ENCODE assay signal across 17 mouse cellular contexts in the genomic region with DNA sequence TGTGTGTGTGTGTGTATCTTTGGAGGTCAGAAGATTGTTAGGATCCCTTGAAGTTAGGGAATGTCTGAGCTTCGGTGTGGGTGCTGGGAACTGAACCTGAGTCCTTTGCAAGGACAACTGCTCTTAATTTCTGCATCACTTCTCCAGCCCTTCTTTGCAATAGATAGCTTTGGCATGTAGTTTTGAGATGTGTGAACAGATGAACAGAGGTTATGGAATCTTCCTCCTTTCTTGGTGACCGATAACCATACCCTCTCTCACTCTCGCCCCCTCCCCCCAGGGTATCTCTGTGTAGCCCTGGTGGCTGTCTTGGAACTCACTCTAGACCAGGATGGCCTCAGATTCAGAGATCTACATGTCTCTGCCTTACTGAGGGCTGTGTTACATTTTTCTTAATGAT. TPM values are rescaled to one million over a fixed set of nuclear protein-coding genes. Genes with fewer than 3 reads are reported as not detected.
"Had no signal": no experiment of that assay in that cellular context is flagged by ENCODE, and none has a peak within 500 bp of the region (broad histone marks: within the 10 kb centered on the region; RNA-seq: fewer than 3 reads in every experiment).

No protein-coding gene starts in this region.

- DNase-seq: retina, postnatal 1 day; right cerebral cortex, adult 18-20 months; right cerebral cortex, postnatal 14 days; right cerebral cortex, postnatal 25 days; right cerebral cortex, postnatal 4 days; spleen, adult 18-20 months; thymus, adult 18-20 months; thymus, adult 2 months; thymus, postnatal 14 days; thymus, postnatal 25 days; thymus, postnatal 36 days; thymus, postnatal 4 days had no signal

- H3K4me2 ChIP-seq: neural tube, embryonic 13.5 days; neural tube, embryonic 15.5 days; stomach, embryonic 15.5 days had no signal

- H3K27me3 ChIP-seq: neural tube, embryonic 13.5 days; neural tube, embryonic 15.5 days; stomach, embryonic 15.5 days had no signal

- H3K9me3 ChIP-seq: neural tube, embryonic 13.5 days; neural tube, embryonic 15.5 days; stomach, embryonic 15.5 days had no signal

- H3K27ac ChIP-seq: neural tube, embryonic 13.5 days; neural tube, embryonic 15.5 days; stomach, embryonic 15.5 days; stomach, postnatal 0 days had no signal

- H3K4me3 ChIP-seq: neural tube, embryonic 13.5 days; neural tube, embryonic 15.5 days; stomach, embryonic 15.5 days had no signal

- H3K36me3 ChIP-seq: neural tube, embryonic 15.5 days; stomach, embryonic 15.5 days had no signal

- H3K9ac ChIP-seq: neural tube, embryonic 13.5 days; neural tube, embryonic 15.5 days; stomach, embryonic 15.5 days had no signal

RNA-seq across cellular contexts. Expression of a gene that starts 51.1 kb away (rescaled TPM):
- total RNA-seq: neutrophil, adult 5-6 weeks had no signal
